Mouse (Mus musculus) CH12.LX (cell line): Measurements from ENCODE around the gene Pde4d.

Experiments
- BHLHE40 ChIP-seq: IDR thresholded peaks from 2 replicates; pipeline ENCODE4 v1.6.1; 2011; ENCODE audit warnings: mild to moderate bottlenecking, low read depth, low read length, improper control_type of control experiment
- EP300 ChIP-seq: IDR thresholded peaks from 2 replicates; pipeline ENCODE4 v1.6.1; 2011; ENCODE audit warnings: low read length, improper control_type of control experiment
- ZNF384 ChIP-seq: IDR thresholded peaks from 2 replicates; pipeline ENCODE4 v1.6.1; 2012; ENCODE audit warnings: low read depth, low read length, improper control_type of control experiment, inconsistent platforms

- no peak for TF ChIP-seq ZNF384
- no peak for TF ChIP-seq BHLHE40
- TF ChIP-seq EP300, result no peak
Measured at GRCm38 (mm10) chr13:108554901-108555300, 105.2 kb downstream of the Pde4d start.
